Mouse (Mus musculus) v-Abl transformed pro-B cells (cell line): ENCODE measurements around the gene Cd40lg.

ENCODE experiments used
- in situ Hi-C, 2 experiments: fragments of 400-800 bp; cut with MboI; formaldehyde crosslinking; loops; one replicate each; pipeline ENCODE4 v1.15.1; 2025; ENCODE audit not compliant: unreplicated experiment in 2 of 2

Cd40lg gene

GRCm38 (mm10) chrX:57211876-57212275 is at the start of gene Cd40lg:
Gene Cd40lg, plus strand, starts transcription at chrX:57212143.
- in situ Hi-C loops: no loop called here

- in situ Hi-C loops: no loop called here
These were observed 45.4 kb upstream of the Cd40lg start for GRCm38 (mm10) chrX:57166549-57166948.

GRCm38 (mm10) chrX:57171269-57171668 is 40.7 kb upstream of the Cd40lg start:
- in situ Hi-C loops: no loop called here

GRCm38 (mm10) chrX:57177225-57177779 is 34.6 kb upstream of the Cd40lg start:
- in situ Hi-C loops: loop anchor here in 1 of 2 experiments (25.0 kb wide), 1 partner anchor 90 kb away; the partner anchor contains the start of gene Vgll1

- in situ Hi-C loops: loop anchor here in 1 of 2 experiments (25.0 kb wide), 1 partner anchor 95 kb away; the partner anchor contains the start of gene Vgll1
These were observed 29.5 kb upstream of the Cd40lg start for GRCm38 (mm10) chrX:57182470-57182869.

GRCm38 (mm10) chrX:57183359-57183758 is 28.6 kb upstream of the Cd40lg start:
- in situ Hi-C loops: loop anchor here in 1 of 2 experiments (25.0 kb wide), 1 partner anchor 96 kb away; the partner anchor contains the start of gene Vgll1

- in situ Hi-C loops: loop anchor here in 1 of 2 experiments (25.0 kb wide), 1 partner anchor 100 kb away; the partner anchor contains the start of gene Vgll1
These were observed 24.6 kb upstream of the Cd40lg start for GRCm38 (mm10) chrX:57187301-57187700.

GRCm38 (mm10) chrX:57189335-57189734 is 22.6 kb upstream of the Cd40lg start:
- in situ Hi-C loops: loop anchor here in 1 of 2 experiments (25.0 kb wide), 1 partner anchor 102 kb away; the partner anchor contains the start of gene Vgll1

- in situ Hi-C loops: loop anchor here in 1 of 2 experiments (25.0 kb wide), 1 partner anchor 109 kb away; the partner anchor contains the start of gene Vgll1
These were observed 15.6 kb upstream of the Cd40lg start for GRCm38 (mm10) chrX:57196319-57196718.

GRCm38 (mm10) chrX:57198036-57198435 is 13.9 kb upstream of the Cd40lg start:
- in situ Hi-C loops: loop anchor here in 1 of 2 experiments (25.0 kb wide), 1 partner anchor 111 kb away; the partner anchor contains the start of gene Vgll1

GRCm38 (mm10) chrX:57200397-57200796 is 11.5 kb upstream of the Cd40lg start:
- in situ Hi-C loops: no loop called here

- in situ Hi-C loops: no loop called here
These were observed 1.4 kb upstream of the Cd40lg start for GRCm38 (mm10) chrX:57210591-57210990.

- in situ Hi-C loops: no loop called here
These were observed 919 bp downstream of the Cd40lg start for GRCm38 (mm10) chrX:57212862-57213261.

GRCm38 (mm10) chrX:57215495-57215894 is 3.6 kb downstream of the Cd40lg start:
- in situ Hi-C loops: no loop called here

- in situ Hi-C loops: no loop called here
These were observed 4.3 kb downstream of the Cd40lg start for GRCm38 (mm10) chrX:57216271-57216670.

- in situ Hi-C loops: no loop called here
These were observed 7.6 kb downstream of the Cd40lg start for GRCm38 (mm10) chrX:57219563-57219962.

GRCm38 (mm10) chrX:57221881-57222280 is 9.9 kb downstream of the Cd40lg start:
- in situ Hi-C loops: no loop called here

- in situ Hi-C loops: no loop called here
These were observed 11.4 kb downstream of the Cd40lg start for GRCm38 (mm10) chrX:57223301-57223700.

GRCm38 (mm10) chrX:57228178-57228577 is 16.2 kb downstream of the Cd40lg start:
- in situ Hi-C loops: no loop called here

GRCm38 (mm10) chrX:57233596-57233995 is 21.7 kb downstream of the Cd40lg start:
- in situ Hi-C loops: no loop called here

GRCm38 (mm10) chrX:57235982-57236381 is 24.0 kb downstream of the Cd40lg start:
- in situ Hi-C loops: no loop called here

- in situ Hi-C loops: no loop called here
These were observed 26.6 kb downstream of the Cd40lg start for GRCm38 (mm10) chrX:57238572-57238971.
